Mouse (Mus musculus) liver, postnatal 0 days (tissue): Measurements from ENCODE around the gene E030030I06Rik.
"Not testable (repeated sequence)": the region's sequence is repeated elsewhere in the genome, so short reads cannot be mapped to it uniquely, and the experiment has no call there.

Experiments
- CTCF ChIP-seq: sonication (generic); IDR thresholded peaks from 2 replicates; pipeline ENCODE4 v1.5.1; 2016; ENCODE audit warnings: antibody characterized with exemption, low read depth
- EP300 ChIP-seq: IDR thresholded peaks from 2 replicates; pipeline ENCODE4 v1.6.1; 2016; ENCODE audit warnings: antibody characterized with exemption, low read depth, mild to moderate bottlenecking

DNA sequence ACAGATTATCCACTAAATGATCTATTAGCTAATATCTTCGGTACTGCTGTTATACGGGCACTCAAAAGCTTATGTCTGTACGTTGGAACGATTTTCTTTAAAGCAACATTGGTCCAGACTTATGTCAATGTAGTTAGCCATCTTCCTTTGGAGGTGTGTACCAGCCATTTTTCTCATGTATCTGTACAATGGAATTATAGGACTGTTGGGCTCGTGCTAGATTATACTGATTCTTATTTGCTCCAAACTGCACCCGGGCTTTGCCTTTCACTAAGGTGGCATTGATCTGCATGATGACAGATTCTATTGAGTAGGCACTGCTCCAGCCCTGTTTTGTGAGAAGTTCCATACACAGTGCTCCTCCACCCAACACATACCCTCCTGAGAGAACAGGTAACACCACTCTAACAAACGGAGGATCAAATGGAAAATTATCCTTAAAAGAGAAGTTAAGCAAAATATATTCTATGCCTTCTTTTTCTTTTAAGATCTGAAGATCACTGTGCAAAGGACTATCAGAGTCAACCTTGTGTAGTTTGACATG, 4.1 kb upstream of the E030030I06Rik start:
- TF ChIP-seq CTCF, EP300: not testable (repeated sequence)
